Mouse (Mus musculus): ENCODE measurements at regions not wholly inside any gene's neighbourhood (a gene's known extent, or its start where the extent isn't known, plus 50 kb on each side); places are given as distances from the start of the nearest gene placed in this dataset.

GRCm38 (mm10) chr13:116118664-116119063, 190.8 kb downstream of the Isl1 start:
- TF ChIP-seq CHD2 (IDR thresholded peaks at IDR 0.05; ENCODE audit: low read depth, low read length) (no peak), HCFC1 (IDR thresholded peaks at IDR 0.05; ENCODE audit: borderline replicate concordance, insufficient read depth, low read length) (no peak), ZNF384 (IDR thresholded peaks at IDR 0.05; ENCODE audit: low read depth, low read length) (no peak), ZC3H11A (IDR thresholded peaks at IDR 0.05; ENCODE audit: borderline replicate concordance, low read depth, low read length) (no peak), MAFK (IDR thresholded peaks at IDR 0.05; ENCODE audit: insufficient read depth, low read depth, low read length) (no peak)

Data from ES-E14 (cell line).